Mouse (Mus musculus): ENCODE data around the gene Hic1. TPM values are rescaled to one million over a fixed set of nuclear protein-coding genes. Genes with fewer than 3 reads are reported as not detected.

Hic1 gene
- polyA plus RNA-seq, 1 experiment, result 0.28 TPM

DNA sequence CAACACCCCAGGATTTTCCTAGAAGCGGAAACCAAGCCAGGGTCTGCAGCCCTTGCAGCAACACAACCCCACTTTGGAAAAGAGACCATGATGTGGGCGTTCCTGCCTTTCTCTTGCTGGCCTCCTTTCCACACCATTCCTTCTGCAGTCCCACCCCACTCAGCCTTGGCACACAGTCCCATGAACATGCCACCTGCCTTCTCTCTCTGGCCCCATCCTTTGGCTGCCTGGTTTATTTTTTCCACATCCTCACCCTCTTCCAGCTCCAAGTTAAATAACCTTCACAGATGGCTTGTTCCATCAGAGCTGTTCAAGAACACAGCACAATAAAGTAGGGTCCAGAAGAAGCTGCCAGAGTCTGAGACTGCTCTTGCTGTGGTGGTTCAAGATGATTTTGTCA is 50.0 kb downstream of the Hic1 start:
- Histone ChIP-seq H3K9me3 (replicated peaks; ENCODE audit: control insufficient read depth, insufficient read depth, low read length, poor library complexity, severe bottlenecking) (no peaks in the 10 kb centered on the region), H3K4me1 (ENCODE audit: control insufficient read depth, insufficient read depth, low read length) (no peaks in the 10 kb centered on the region), H3K27ac (ENCODE audit: insufficient read depth, low read length) (no peak overlapping the region), H3K36me3 (ENCODE audit: control insufficient read depth, insufficient read depth, low read length, poor library complexity, severe bottlenecking) (no peaks in the 10 kb centered on the region; the same call in 1 of the 2 replicates), H3K9ac (ENCODE audit: low read depth, poor library complexity, severe bottlenecking) (no peak overlapping the region), H3K4me3 (ENCODE audit: low read depth, low read length) (no peak overlapping the region), H3K27me3 (ENCODE audit: control insufficient read depth, insufficient read depth, low read length, poor library complexity, severe bottlenecking) (no peaks in the 10 kb centered on the region)
- TF ChIP-seq EP300 (IDR thresholded peaks at IDR 0.05; ENCODE audit: insufficient read depth, low read depth, low read length) (no peak), CTCF (IDR thresholded peaks at IDR 0.05; ENCODE audit: low read depth, low read length) (no peak), POLR2A (IDR thresholded peaks at IDR 0.05; ENCODE audit: insufficient read depth, low read length) (no peak)

DNA sequence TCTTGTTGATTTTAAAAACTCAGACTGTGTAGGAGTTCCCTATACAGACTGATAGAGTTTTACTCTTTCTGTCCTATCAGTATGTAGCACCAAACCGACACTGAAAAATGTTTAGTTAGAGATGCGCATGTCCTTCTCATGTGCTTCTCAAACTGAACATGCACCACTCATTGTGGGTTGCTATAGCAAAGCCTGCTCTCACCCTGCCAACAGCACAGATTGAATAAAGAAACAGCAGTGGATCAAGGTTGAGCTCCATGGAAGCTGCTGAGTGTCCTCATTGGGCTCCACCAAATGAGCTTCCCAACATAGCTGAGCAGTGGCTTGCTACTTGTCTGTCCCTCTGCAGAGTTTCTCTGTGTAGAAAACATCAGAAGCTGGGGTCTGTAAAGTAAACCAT is 51.2 kb downstream of the Hic1 start:
- TF ChIP-seq POLR2A (IDR thresholded peaks at IDR 0.05; ENCODE audit: insufficient read depth, low read length) (no peak), CTCF (IDR thresholded peaks at IDR 0.05; ENCODE audit: low read depth, low read length) (no peak), EP300 (IDR thresholded peaks at IDR 0.05; ENCODE audit: insufficient read depth, low read depth, low read length) (no peak)
- Histone ChIP-seq H3K27ac (ENCODE audit: insufficient read depth, low read length) (no peak overlapping the region), H3K9ac (ENCODE audit: low read depth, poor library complexity, severe bottlenecking) (no peak overlapping the region), H3K27me3 (ENCODE audit: control insufficient read depth, insufficient read depth, low read length, poor library complexity, severe bottlenecking) (no peaks in the 10 kb centered on the region), H3K36me3 (ENCODE audit: control insufficient read depth, insufficient read depth, low read length, poor library complexity, severe bottlenecking) (no peaks in the 10 kb centered on the region; the same call in 1 of the 2 replicates), H3K9me3 (replicated peaks; ENCODE audit: control insufficient read depth, insufficient read depth, low read length, poor library complexity, severe bottlenecking) (no peaks in the 10 kb centered on the region), H3K4me3 (ENCODE audit: low read depth, low read length) (no peak overlapping the region), H3K4me1 (ENCODE audit: control insufficient read depth, insufficient read depth, low read length) (no peaks in the 10 kb centered on the region)

DNA sequence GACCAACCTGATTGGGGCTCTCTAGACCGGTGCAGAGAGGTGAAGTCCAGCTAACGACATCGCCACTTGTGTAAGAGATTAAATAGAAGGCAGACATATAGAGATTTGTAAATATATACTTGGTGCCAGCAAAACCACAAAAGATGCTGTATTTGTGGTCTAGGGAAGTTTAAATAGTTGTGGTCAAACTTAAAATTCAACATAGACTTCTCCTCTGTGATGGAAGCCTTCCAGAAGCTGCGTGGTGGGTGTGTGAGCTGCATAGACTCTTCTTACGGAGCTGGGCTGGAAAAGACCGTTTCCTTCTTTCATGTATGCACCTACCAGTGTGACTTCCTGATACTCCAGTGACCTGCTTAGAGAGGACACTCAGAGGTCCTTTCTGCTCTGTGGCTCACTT is 52.9 kb downstream of the Hic1 start:
- Histone ChIP-seq H3K9me3 (replicated peaks; ENCODE audit: control insufficient read depth, insufficient read depth, low read length, poor library complexity, severe bottlenecking) (no peaks in the 10 kb centered on the region), H3K27ac (ENCODE audit: insufficient read depth, low read length) (no peak overlapping the region), H3K27me3 (ENCODE audit: control insufficient read depth, insufficient read depth, low read length, poor library complexity, severe bottlenecking) (no peaks in the 10 kb centered on the region), H3K9ac (ENCODE audit: low read depth, poor library complexity, severe bottlenecking) (no peak overlapping the region), H3K4me3 (ENCODE audit: low read depth, low read length) (no peak overlapping the region), H3K4me1 (ENCODE audit: control insufficient read depth, insufficient read depth, low read length) (no peaks in the 10 kb centered on the region), H3K36me3 (ENCODE audit: control insufficient read depth, insufficient read depth, low read length, poor library complexity, severe bottlenecking) (no peaks in the 10 kb centered on the region)
- TF ChIP-seq CTCF (IDR thresholded peaks at IDR 0.05; ENCODE audit: low read depth, low read length), result no peak
- no peak for TF ChIP-seq POLR2A (IDR thresholded peaks at IDR 0.05; ENCODE audit: insufficient read depth, low read length)
- no peak for TF ChIP-seq EP300 (IDR thresholded peaks at IDR 0.05; ENCODE audit: insufficient read depth, low read depth, low read length)

Other genes starting within 250 kb of the Hic1 start
- 25.3 and 27.0 TPM in 2 replicates for gene Smg6, start 243.7 kb downstream of the Hic1 start, polyA plus RNA-seq (2011; ENCODE audit: insufficient read depth, insufficient read length, low read depth, missing spikeins)
- 12.7 and 13.6 TPM in 2 replicates for gene Srr, start 243.6 kb downstream of the Hic1 start, polyA plus RNA-seq (2011; ENCODE audit: insufficient read depth, insufficient read length, low read depth, missing spikeins)
- 13.1 and 14.2 TPM in 2 replicates for gene Ovca2, start 9.3 kb upstream of the Hic1 start, polyA plus RNA-seq (2011; ENCODE audit: insufficient read depth, insufficient read length, low read depth, missing spikeins)
- 11.9 and 16.6 TPM in 2 replicates for gene Dph1, start 21.7 kb upstream of the Hic1 start, polyA plus RNA-seq (2011; ENCODE audit: insufficient read depth, insufficient read length, low read depth, missing spikeins)
- gene Rtn4rl1, start 24.3 kb upstream of the Hic1 start, polyA plus RNA-seq (2011; ENCODE audit: insufficient read depth, insufficient read length, low read depth, missing spikeins), result 0.96 and 1.6 TPM in 2 replicates
- gene Rpa1, start 178.8 kb upstream of the Hic1 start, polyA plus RNA-seq (2011; ENCODE audit: insufficient read depth, insufficient read length, low read depth, missing spikeins), result 127 and 155 TPM in 2 replicates
- 9.1 and 11.2 TPM in 2 replicates for gene Smyd4, start 178.9 kb upstream of the Hic1 start, polyA plus RNA-seq (2011; ENCODE audit: insufficient read depth, insufficient read length, low read depth, missing spikeins)